Mouse (Mus musculus): ENCODE results near the gene Rere. TPM values are rescaled to one million over a fixed set of nuclear protein-coding genes. Genes with fewer than 3 reads are reported as not detected.

Gene Rere
- polyA plus RNA-seq, 1 experiment from 2014 or later = 43.6 TPM

GRCm38 (mm10) chr4:150291900-150292299 lies 10.5 kb downstream of the Rere start:
- Histone ChIP-seq H3K4me3 (replicated peaks) (no peak overlapping the region), H3K27ac (no peak overlapping the region), H3K36me3 (peaks cover 21% of the 10 kb centered on the region), H3K9me3 (0 out of 2 replicates have a peak, but pooled peaks cover 4% of the 10 kb centered on the region), H3K9ac (replicated peaks) (no peak overlapping the region), H3K4me2 (replicated peaks) (no peak overlapping the region), H3K4me1 (replicated peaks) (peaks cover 32% of the 10 kb centered on the region), H3K27me3 (no peaks in the 10 kb centered on the region)
- ATAC-seq = no peak
- 98% methylated on average over 3 of the region's 3 CpGs for WGBS

DNA sequence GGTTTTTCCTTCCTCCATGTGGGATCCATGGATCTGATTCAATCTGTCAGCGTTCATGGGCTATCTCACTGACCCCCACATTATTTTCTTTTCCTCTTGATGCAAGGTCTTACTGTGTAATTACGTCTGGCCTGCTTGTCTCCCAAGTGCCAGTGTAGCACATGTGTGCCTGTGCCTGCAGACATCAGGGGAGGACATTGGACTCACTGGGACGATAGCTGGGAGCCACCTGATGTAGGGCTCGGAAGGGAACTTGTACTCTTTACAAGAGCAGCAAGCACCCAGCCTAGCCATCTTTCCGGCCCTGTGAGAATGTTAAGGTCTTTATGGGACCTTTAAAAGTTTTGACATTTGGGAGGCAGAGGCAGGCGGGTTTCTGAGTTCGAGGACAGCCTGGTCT lies 13.4 kb downstream of the Rere start:
- peaks cover 11% of the 10 kb centered on the region for H3K4me1 ChIP-seq (replicated peaks)
- no peak overlapping the region for H3K9ac ChIP-seq (replicated peaks)
- 96% methylated on average over 7 of the region's 7 CpGs for WGBS
- no peak overlapping the region for H3K4me3 ChIP-seq (replicated peaks)
- H3K36me3 ChIP-seq = peaks cover 21% of the 10 kb centered on the region
- ATAC-seq = no peak
- H3K27me3 ChIP-seq = no peaks in the 10 kb centered on the region
- no peak overlapping the region for H3K27ac ChIP-seq
- H3K4me2 ChIP-seq (replicated peaks) = no peak overlapping the region
- 0 out of 2 replicates have a peak, but pooled peaks cover 4% of the 10 kb centered on the region for H3K9me3 ChIP-seq

DNA sequence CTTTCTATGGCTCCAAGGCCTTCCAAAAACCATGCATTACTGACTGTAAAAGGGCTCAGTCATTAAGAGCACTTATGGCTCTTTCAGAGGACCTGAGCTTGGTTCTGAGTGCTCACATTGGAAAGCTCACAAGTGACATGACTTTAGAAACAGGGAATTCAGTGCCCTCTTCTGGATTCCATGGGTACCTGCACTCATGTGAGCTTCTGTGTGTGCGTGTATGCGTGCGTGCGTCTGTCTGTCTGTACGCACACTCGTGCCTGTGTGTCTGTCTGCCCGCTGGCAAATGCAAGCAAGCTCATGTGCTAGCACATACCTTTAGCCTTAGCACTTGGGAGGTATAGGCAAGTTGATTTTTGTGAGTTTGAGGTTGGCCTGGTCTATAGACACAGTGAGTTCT lies 14.5 kb downstream of the Rere start:
- no peak overlapping the region for H3K4me2 ChIP-seq (replicated peaks)
- WGBS = 98% methylated on average over 7 of the region's 7 CpGs
- no peaks in the 10 kb centered on the region for H3K27me3 ChIP-seq
- H3K4me1 ChIP-seq (replicated peaks) = peaks cover 9% of the 10 kb centered on the region
- H3K36me3 ChIP-seq = peaks cover 18% of the 10 kb centered on the region
- 0 out of 2 replicates have a peak, but pooled peaks cover 4% of the 10 kb centered on the region for H3K9me3 ChIP-seq
- H3K4me3 ChIP-seq (replicated peaks) = no peak overlapping the region
- H3K9ac ChIP-seq (replicated peaks) = no peak overlapping the region
- no peak for ATAC-seq
- H3K27ac ChIP-seq = no peak overlapping the region

DNA sequence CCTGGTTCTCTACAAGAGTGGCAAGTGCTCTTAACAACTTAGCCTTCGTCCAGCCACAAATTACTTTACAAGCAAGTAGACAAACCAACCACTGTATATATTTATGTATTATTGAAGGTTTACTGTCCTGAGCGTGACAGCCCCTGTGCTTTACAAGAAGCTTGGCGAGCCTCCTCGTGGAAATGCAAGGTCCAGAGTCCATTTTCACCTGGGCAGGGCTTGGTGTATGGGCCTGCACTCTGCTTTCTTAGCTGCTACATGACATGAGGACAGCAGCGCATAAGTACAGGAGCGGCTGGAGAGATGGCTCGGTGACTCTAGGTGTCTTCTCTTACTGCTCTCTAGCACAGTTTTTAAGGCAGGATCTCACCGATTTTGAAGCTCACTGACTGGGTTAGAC lies 21.3 kb downstream of the Rere start:
- no peaks in the 10 kb centered on the region for H3K9me3 ChIP-seq
- no peaks in the 10 kb centered on the region for H3K27me3 ChIP-seq
- peaks cover 3% of the 10 kb centered on the region; the same call in 1 of the 2 replicates for H3K36me3 ChIP-seq
- H3K9ac ChIP-seq (replicated peaks) = no peak overlapping the region
- peaks cover 39% of the 10 kb centered on the region for H3K4me1 ChIP-seq (replicated peaks)
- no peak for ATAC-seq
- WGBS = 97% methylated on average over 8 of the region's 8 CpGs
- no peak overlapping the region for H3K4me3 ChIP-seq (replicated peaks)
- no peak overlapping the region for H3K4me2 ChIP-seq (replicated peaks)
- H3K27ac ChIP-seq = no peak overlapping the region

- Histone ChIP-seq H3K9me3 (no peaks in the 10 kb centered on the region), H3K9ac (replicated peaks) (no peak overlapping the region), H3K27ac (no peak overlapping the region), H3K36me3 (no peaks in the 10 kb centered on the region), H3K4me1 (replicated peaks) (peaks cover 69% of the 10 kb centered on the region), H3K4me2 (replicated peaks) (no peak overlapping the region), H3K4me3 (replicated peaks) (no peak overlapping the region), H3K27me3 (no peaks in the 10 kb centered on the region)
- 71% methylated on average over 2 of the region's 2 CpGs for WGBS
- ATAC-seq = no peak
Measured at GRCm38 (mm10) chr4:150306701-150307100, 25.3 kb downstream of the Rere start.

- H3K36me3 ChIP-seq = no peaks in the 10 kb centered on the region
- H3K27me3 ChIP-seq = no peaks in the 10 kb centered on the region
- H3K4me1 ChIP-seq (replicated peaks) = peaks cover 68% of the 10 kb centered on the region
- ATAC-seq = no peak
- no peaks in the 10 kb centered on the region for H3K9me3 ChIP-seq
- no peak overlapping the region for H3K4me2 ChIP-seq (replicated peaks)
- H3K9ac ChIP-seq (replicated peaks) = no peak overlapping the region
- no peak overlapping the region for H3K4me3 ChIP-seq (replicated peaks)
- H3K27ac ChIP-seq = no peak overlapping the region
- 95% methylated on average over 1 of the region's 1 CpGs for WGBS
Measured at GRCm38 (mm10) chr4:150307226-150307625, 25.8 kb downstream of the Rere start.

- Histone ChIP-seq H3K27me3 (no peaks in the 10 kb centered on the region), H3K4me2 (replicated peaks) (no peak overlapping the region), H3K36me3 (no peaks in the 10 kb centered on the region), H3K27ac (no peak overlapping the region), H3K9me3 (no peaks in the 10 kb centered on the region), H3K4me3 (replicated peaks) (no peak overlapping the region), H3K4me1 (replicated peaks) (peaks cover 47% of the 10 kb centered on the region), H3K9ac (replicated peaks) (no peak overlapping the region)
- no peak for ATAC-seq
- WGBS = 87% methylated on average over 2 of the region's 2 CpGs
Measured at GRCm38 (mm10) chr4:150311431-150311830, 30.0 kb downstream of the Rere start.

GRCm38 (mm10) chr4:150312646-150313045 lies 31.2 kb downstream of the Rere start:
- no peaks in the 10 kb centered on the region for H3K36me3 ChIP-seq
- no peak overlapping the region for H3K9ac ChIP-seq (replicated peaks)
- WGBS = 85% methylated on average over 2 of the region's 2 CpGs
- ATAC-seq = no peak
- no peaks in the 10 kb centered on the region for H3K9me3 ChIP-seq
- no peak overlapping the region for H3K4me3 ChIP-seq (replicated peaks)
- H3K4me1 ChIP-seq (replicated peaks) = peaks cover 37% of the 10 kb centered on the region
- no peak overlapping the region for H3K4me2 ChIP-seq (replicated peaks)
- H3K27ac ChIP-seq = peak overlapping the region; percentile 45
- no peaks in the 10 kb centered on the region for H3K27me3 ChIP-seq

DNA sequence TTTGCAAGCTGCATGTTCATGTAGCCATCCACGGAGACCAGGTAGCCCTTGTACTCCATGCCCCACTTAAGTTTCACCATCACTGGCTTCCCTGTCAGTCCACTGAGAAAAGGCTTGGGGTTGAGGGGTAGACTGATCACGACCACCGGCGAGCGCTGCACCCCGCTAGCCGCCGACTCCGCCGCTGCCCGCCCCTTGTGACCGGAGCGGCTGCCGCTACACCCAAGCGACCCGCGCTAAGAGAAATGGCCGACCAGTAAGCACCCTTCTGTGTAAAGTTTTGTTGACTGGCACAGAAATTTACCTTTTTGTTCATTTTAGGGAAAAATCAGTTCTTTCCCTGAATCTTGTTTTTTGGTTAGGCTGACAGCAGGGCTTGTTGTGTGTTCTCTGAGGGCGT lies 33.9 kb downstream of the Rere start:
- Histone ChIP-seq H3K9ac (replicated peaks) (no peak overlapping the region), H3K36me3 (no peaks in the 10 kb centered on the region), H3K27ac (no peak overlapping the region), H3K4me2 (replicated peaks) (no peak overlapping the region), H3K9me3 (no peaks in the 10 kb centered on the region), H3K27me3 (no peaks in the 10 kb centered on the region), H3K4me1 (replicated peaks) (peaks cover 30% of the 10 kb centered on the region), H3K4me3 (replicated peaks) (no peak overlapping the region)
- ATAC-seq = no peak
- WGBS = 98% methylated on average over 19 of the region's 19 CpGs

GRCm38 (mm10) chr4:150316546-150316945 lies 35.1 kb downstream of the Rere start:
- no peaks in the 10 kb centered on the region for H3K9me3 ChIP-seq
- H3K27me3 ChIP-seq = no peaks in the 10 kb centered on the region
- H3K27ac ChIP-seq = no peak overlapping the region
- no peak overlapping the region for H3K4me3 ChIP-seq (replicated peaks)
- H3K9ac ChIP-seq (replicated peaks) = no peak overlapping the region
- peaks cover 21% of the 10 kb centered on the region for H3K4me1 ChIP-seq (replicated peaks)
- no peak overlapping the region for H3K4me2 ChIP-seq (replicated peaks)
- no peak for ATAC-seq
- no peaks in the 10 kb centered on the region for H3K36me3 ChIP-seq
- WGBS = 100% methylated on average over 1 of the region's 1 CpGs

DNA sequence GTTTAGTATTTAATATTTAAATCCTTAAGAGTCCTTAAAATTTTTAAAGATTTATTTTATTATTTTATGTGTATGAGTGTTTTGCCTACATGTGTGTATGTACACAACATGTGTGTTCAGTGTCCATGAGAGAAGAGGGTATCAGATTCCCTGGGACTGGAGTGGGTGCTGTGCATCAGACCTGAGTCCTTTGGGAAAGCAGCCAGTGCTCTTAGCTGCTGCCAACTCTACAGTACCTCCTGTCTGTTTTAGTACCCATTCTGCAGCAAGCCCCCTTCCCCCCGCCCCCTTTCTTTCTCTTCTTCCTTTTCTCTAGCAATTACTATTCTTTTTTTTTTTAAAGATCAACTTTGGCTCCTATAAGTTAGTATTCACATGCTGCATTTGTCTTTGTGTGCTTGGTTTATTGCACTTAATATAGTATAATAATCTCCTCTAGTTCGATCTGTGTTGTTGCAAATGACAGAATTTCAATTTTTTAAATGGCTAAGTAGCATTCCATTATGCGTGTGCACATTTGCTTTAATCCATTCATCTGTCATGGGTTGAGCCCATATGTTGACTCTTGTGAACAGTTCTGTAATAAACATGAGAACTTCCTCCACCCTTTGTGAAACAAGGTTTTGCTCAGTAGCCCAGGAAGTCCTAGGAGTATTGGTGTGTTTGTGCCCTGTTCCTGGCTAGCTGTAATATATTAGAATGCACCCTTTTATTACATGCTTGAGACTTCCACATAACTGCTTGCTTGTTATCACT lies 43.8 kb downstream of the Rere start:
- no peak for ATAC-seq
- no peaks in the 10 kb centered on the region for H3K9me3 ChIP-seq
- no peak overlapping the region for H3K4me3 ChIP-seq (replicated peaks)
- no peak overlapping the region for H3K9ac ChIP-seq (replicated peaks)
- no peak overlapping the region for H3K4me2 ChIP-seq (replicated peaks)
- no peaks in the 10 kb centered on the region for H3K27me3 ChIP-seq
- peaks cover 14% of the 10 kb centered on the region; the same call in 1 of the 2 replicates for H3K4me1 ChIP-seq (replicated peaks)
- H3K27ac ChIP-seq = 0 out of 2 replicates have a peak overlapping the region, but pooled peaks have one; percentile 4
- no peaks in the 10 kb centered on the region for H3K36me3 ChIP-seq
- WGBS = 78% methylated on average over 3 of the region's 3 CpGs

- no peaks in the 10 kb centered on the region for H3K36me3 ChIP-seq
- H3K9me3 ChIP-seq = no peaks in the 10 kb centered on the region
- peaks cover 14% of the 10 kb centered on the region; the same call in 1 of the 2 replicates for H3K4me1 ChIP-seq (replicated peaks)
- no peak overlapping the region for H3K4me2 ChIP-seq (replicated peaks)
- whole genome bisulfite sequencing = 75% methylated on average over 2 of the region's 2 CpGs
- H3K9ac ChIP-seq (replicated peaks) = no peak overlapping the region
- H3K4me3 ChIP-seq (replicated peaks) = no peak overlapping the region
- ATAC-seq = no peak
- no peaks in the 10 kb centered on the region for H3K27me3 ChIP-seq
- 0 out of 2 replicates have a peak overlapping the region, but pooled peaks have one; percentile 4 for H3K27ac ChIP-seq
Measured at GRCm38 (mm10) chr4:150326005-150326404, 44.6 kb downstream of the Rere start.

GRCm38 (mm10) chr4:150327476-150327875 lies 46.0 kb downstream of the Rere start:
- H3K4me3 ChIP-seq (replicated peaks) = no peak overlapping the region
- 83% methylated on average over 4 of the region's 4 CpGs for WGBS

More at GRCm38 (mm10) chr4:150327476-150327875, 46.0 kb downstream of the Rere start:
- no peak overlapping the region for H3K9ac ChIP-seq (replicated peaks)
- no peak overlapping the region for H3K27ac ChIP-seq
- H3K4me1 ChIP-seq (replicated peaks) = peaks cover 21% of the 10 kb centered on the region
- H3K27me3 ChIP-seq = no peaks in the 10 kb centered on the region
- no peaks in the 10 kb centered on the region for H3K9me3 ChIP-seq
- ATAC-seq = no peak
- no peak overlapping the region for H3K4me2 ChIP-seq (replicated peaks)
- H3K36me3 ChIP-seq = no peaks in the 10 kb centered on the region
